Mouse (Mus musculus): ENCODE data around the gene Noa1. TPM values are rescaled to one million over a fixed set of nuclear protein-coding genes. Genes with fewer than 3 reads are reported as not detected.

The Noa1 gene
- total and polyA plus RNA-seq, 2 experiments from 2014 or later: 11.2 to 15.6 TPM

GRCm38 (mm10) chr5:77301296-77301903, 8.5 kb downstream of the Noa1 start:
- no peaks in the 10 kb centered on the region for H3K9me3 ChIP-seq (replicated peaks; ENCODE audit: control insufficient read depth, low read length)
- no peaks in the 10 kb centered on the region for H3K27me3 ChIP-seq (ENCODE audit: control insufficient read depth, insufficient read depth, low read length)
- WGBS: 63% methylated on average over 6 of the region's 6 CpGs
- peaks cover 50% of the 10 kb centered on the region for H3K36me3 ChIP-seq (replicated peaks; ENCODE audit: control insufficient read depth, insufficient read depth, low read length)
- no peak for TF ChIP-seq CTCF (IDR thresholded peaks at IDR 0.05; ENCODE audit: low read depth)
- no peak for TF ChIP-seq EP300 (IDR thresholded peaks at IDR 0.05; ENCODE audit: low read depth)
- no peak overlapping the region for H3K4me3 ChIP-seq (ENCODE audit: low read depth, low read length)
- H3K4me2 ChIP-seq (ENCODE audit: low read depth, low read length): no peak overlapping the region
- no peak for ATAC-seq (ENCODE audit: insufficient read depth, low read depth)
- no peaks in the 10 kb centered on the region for H3K4me1 ChIP-seq (ENCODE audit: control insufficient read depth, insufficient read depth)
- H3K27ac ChIP-seq (ENCODE audit: low read depth): no peak overlapping the region
- DNase-seq (ENCODE audit: low spot score): no peak
- no peak overlapping the region for H3K9ac ChIP-seq (replicated peaks; ENCODE audit: low read depth, low read length)

GRCm38 (mm10) chr5:77299486-77299885, 10.4 kb downstream of the Noa1 start:
- Histone ChIP-seq H3K9me3 (replicated peaks; ENCODE audit: control insufficient read depth, low read length) (no peaks in the 10 kb centered on the region), H3K36me3 (replicated peaks; ENCODE audit: control insufficient read depth, insufficient read depth, low read length) (peaks cover 47% of the 10 kb centered on the region), H3K9ac (replicated peaks; ENCODE audit: low read depth, low read length) (no peak overlapping the region), H3K4me2 (ENCODE audit: low read depth, low read length) (no peak overlapping the region), H3K4me3 (ENCODE audit: low read depth, low read length) (no peak overlapping the region), H3K27ac (ENCODE audit: low read depth) (no peak overlapping the region), H3K4me1 (ENCODE audit: control insufficient read depth, insufficient read depth) (no peaks in the 10 kb centered on the region), H3K27me3 (ENCODE audit: control insufficient read depth, insufficient read depth, low read length) (no peaks in the 10 kb centered on the region)
- ATAC-seq (ENCODE audit: insufficient read depth, low read depth) (no peak), DNase-seq (ENCODE audit: low spot score) (no peak)
- TF ChIP-seq EP300 (IDR thresholded peaks at IDR 0.05; ENCODE audit: low read depth): no peak
- no peak for TF ChIP-seq CTCF (IDR thresholded peaks at IDR 0.05; ENCODE audit: low read depth)
- WGBS: 84% methylated on average over 2 of the region's 2 CpGs

GRCm38 (mm10) chr5:77292803-77293522, 16.9 kb downstream of the Noa1 start:
- no peaks in the 10 kb centered on the region for H3K9me3 ChIP-seq (replicated peaks; ENCODE audit: control insufficient read depth, low read length)
- DNase-seq (ENCODE audit: low spot score) (no peak), ATAC-seq (ENCODE audit: insufficient read depth, low read depth) (no peak)
- H3K27me3 ChIP-seq (ENCODE audit: control insufficient read depth, insufficient read depth, low read length): no peaks in the 10 kb centered on the region
- H3K4me2 ChIP-seq (ENCODE audit: low read depth, low read length): no peak overlapping the region
- H3K27ac ChIP-seq (ENCODE audit: low read depth): no peak overlapping the region
- 85% methylated on average over 7 of the region's 7 CpGs for WGBS
- H3K9ac ChIP-seq (replicated peaks; ENCODE audit: low read depth, low read length): no peak overlapping the region
- peaks cover 59% of the 10 kb centered on the region for H3K36me3 ChIP-seq (replicated peaks; ENCODE audit: control insufficient read depth, insufficient read depth, low read length)
- no peaks in the 10 kb centered on the region for H3K4me1 ChIP-seq (ENCODE audit: control insufficient read depth, insufficient read depth)
- TF ChIP-seq EP300 (IDR thresholded peaks at IDR 0.05; ENCODE audit: low read depth): no peak
- no peak for TF ChIP-seq CTCF (IDR thresholded peaks at IDR 0.05; ENCODE audit: low read depth)
- H3K4me3 ChIP-seq (ENCODE audit: low read depth, low read length): no peak overlapping the region

GRCm38 (mm10) chr5:77290606-77291005, 19.3 kb downstream of the Noa1 start:
- 89% methylated on average over 2 of the region's 2 CpGs for WGBS
- H3K36me3 ChIP-seq (replicated peaks; ENCODE audit: control insufficient read depth, insufficient read depth, low read length): peaks cover 46% of the 10 kb centered on the region

GRCm38 (mm10) chr5:77289686-77290085, 20.2 kb downstream of the Noa1 start:
- Histone ChIP-seq H3K27me3 (ENCODE audit: control insufficient read depth, insufficient read depth, low read length) (no peaks in the 10 kb centered on the region), H3K4me1 (ENCODE audit: control insufficient read depth, insufficient read depth) (no peaks in the 10 kb centered on the region), H3K4me3 (ENCODE audit: low read depth, low read length) (no peak overlapping the region), H3K36me3 (replicated peaks; ENCODE audit: control insufficient read depth, insufficient read depth, low read length) (peaks cover 47% of the 10 kb centered on the region), H3K9me3 (replicated peaks; ENCODE audit: control insufficient read depth, low read length) (no peaks in the 10 kb centered on the region), H3K27ac (ENCODE audit: low read depth) (no peak overlapping the region), H3K9ac (replicated peaks; ENCODE audit: low read depth, low read length) (no peak overlapping the region), H3K4me2 (ENCODE audit: low read depth, low read length) (no peak overlapping the region)
- DNase-seq (ENCODE audit: low spot score): no peak
- TF ChIP-seq EP300 (IDR thresholded peaks at IDR 0.05; ENCODE audit: low read depth) (no peak), CTCF (IDR thresholded peaks at IDR 0.05; ENCODE audit: low read depth) (no peak)
- 59% methylated on average over 8 of the region's 8 CpGs for WGBS
- no peak for ATAC-seq (ENCODE audit: insufficient read depth, low read depth)

More at GRCm38 (mm10) chr5:77290606-77291005, 19.3 kb downstream of the Noa1 start:
- ATAC-seq (ENCODE audit: insufficient read depth, low read depth) (no peak), DNase-seq (ENCODE audit: low spot score) (no peak)
- TF ChIP-seq CTCF (IDR thresholded peaks at IDR 0.05; ENCODE audit: low read depth) (no peak), EP300 (IDR thresholded peaks at IDR 0.05; ENCODE audit: low read depth) (no peak)
- H3K4me2 ChIP-seq (ENCODE audit: low read depth, low read length): no peak overlapping the region
- no peak overlapping the region for H3K27ac ChIP-seq (ENCODE audit: low read depth)
- H3K27me3 ChIP-seq (ENCODE audit: control insufficient read depth, insufficient read depth, low read length): no peaks in the 10 kb centered on the region
- H3K4me3 ChIP-seq (ENCODE audit: low read depth, low read length): no peak overlapping the region
- H3K4me1 ChIP-seq (ENCODE audit: control insufficient read depth, insufficient read depth): no peaks in the 10 kb centered on the region
- H3K9me3 ChIP-seq (replicated peaks; ENCODE audit: control insufficient read depth, low read length): no peaks in the 10 kb centered on the region
- H3K9ac ChIP-seq (replicated peaks; ENCODE audit: low read depth, low read length): no peak overlapping the region
